Mouse (Mus musculus) liver, embryonic 14.5 days (tissue): ENCODE measurements around the gene Haus3.

Experiments
- CTCF ChIP-seq: IDR thresholded peaks from 2 replicates; pipeline ENCODE4 v1.5.1; 2016; ENCODE audit warnings: antibody characterized with exemption, low read depth, control low read depth
- EP300 ChIP-seq: IDR thresholded peaks from 2 replicates; pipeline ENCODE4 v1.6.1; 2016; ENCODE audit warnings: antibody characterized with exemption, low read depth

GRCm38 (mm10) chr5:34194975-34195662, 25.8 kb upstream of the Haus3 start:
- TF ChIP-seq CTCF (no peak), EP300 (no peak)
